Mouse (Mus musculus): ENCODE measurements around the gene Phc3. TPM values are rescaled to one million over a fixed set of nuclear protein-coding genes. Genes with fewer than 3 reads are reported as not detected.

Phc3 gene
- polyA plus RNA-seq, 1 experiment, result 4.6 TPM

GRCm38 (mm10) chr3:30968531-30969092, 603 bp downstream of the Phc3 start:
- Histone ChIP-seq H3ac (ENCODE audit: control insufficient read depth, insufficient read length, low read depth) (peak overlapping the region; percentile 64), H3K79me2 (ENCODE audit: control insufficient read depth, insufficient read depth) (peaks cover 51% of the 10 kb centered on the region), H3K27me3 (ENCODE audit: control insufficient read depth, insufficient read depth, insufficient read length) (no peaks in the 10 kb centered on the region), H3K4me3 (ENCODE audit: insufficient read depth, poor library complexity, severe bottlenecking) (peak overlapping the region; percentile 94), H3K79me3 (ENCODE audit: low read depth) (peaks cover 23% of the 10 kb centered on the region), H3K36me3 (ENCODE audit: control insufficient read depth, insufficient read depth) (peaks cover 21% of the 10 kb centered on the region)
- TF ChIP-seq MAX (IDR thresholded peaks at IDR 0.05) (no peak), CEBPB (IDR thresholded peaks at IDR 0.05; ENCODE audit: low read depth) (no peak), CTCF (IDR thresholded peaks at IDR 0.05; ENCODE audit: control insufficient read depth, insufficient read depth, insufficient read length) (no peak), MYOD1 (IDR thresholded peaks at IDR 0.05; ENCODE audit: control insufficient read depth, insufficient read length, low read depth) (no peak), MYOG (IDR thresholded peaks at IDR 0.05; ENCODE audit: control insufficient read depth, extremely low read depth, insufficient read length) (no peak), USF1 (IDR thresholded peaks at IDR 0.05; ENCODE audit: low read depth) (no peak), FOSL1 (IDR thresholded peaks at IDR 0.05; ENCODE audit: insufficient read depth, low read length, poor library complexity, severe bottlenecking) (no peak)

GRCm38 (mm10) chr3:30965644-30966043, 3.6 kb downstream of the Phc3 start:
- Histone ChIP-seq H3K27me3 (ENCODE audit: control insufficient read depth, insufficient read depth, insufficient read length) (no peaks in the 10 kb centered on the region), H3K36me3 (ENCODE audit: control insufficient read depth, insufficient read depth) (peaks cover 50% of the 10 kb centered on the region), H3K79me3 (ENCODE audit: low read depth) (peaks cover 26% of the 10 kb centered on the region), H3K4me3 (ENCODE audit: insufficient read depth, poor library complexity, severe bottlenecking) (no peak overlapping the region), H3ac (ENCODE audit: control insufficient read depth, insufficient read length, low read depth) (no peak overlapping the region), H3K79me2 (ENCODE audit: control insufficient read depth, insufficient read depth) (peaks cover 57% of the 10 kb centered on the region)
- TF ChIP-seq FOSL1 (IDR thresholded peaks at IDR 0.05; ENCODE audit: insufficient read depth, low read length, poor library complexity, severe bottlenecking) (no peak), MYOD1 (IDR thresholded peaks at IDR 0.05; ENCODE audit: control insufficient read depth, insufficient read length, low read depth) (no peak), MAX (IDR thresholded peaks at IDR 0.05) (no peak), MYOG (IDR thresholded peaks at IDR 0.05; ENCODE audit: control insufficient read depth, extremely low read depth, insufficient read length) (no peak), CEBPB (IDR thresholded peaks at IDR 0.05; ENCODE audit: low read depth) (no peak), USF1 (IDR thresholded peaks at IDR 0.05; ENCODE audit: low read depth) (no peak), CTCF (IDR thresholded peaks at IDR 0.05; ENCODE audit: control insufficient read depth, insufficient read depth, insufficient read length) (no peak)

- Histone ChIP-seq H3K79me3 (ENCODE audit: low read depth) (peaks cover 26% of the 10 kb centered on the region), H3K36me3 (ENCODE audit: control insufficient read depth, insufficient read depth) (peaks cover 64% of the 10 kb centered on the region), H3K79me2 (ENCODE audit: control insufficient read depth, insufficient read depth) (peaks cover 56% of the 10 kb centered on the region), H3K27me3 (ENCODE audit: control insufficient read depth, insufficient read depth, insufficient read length) (no peaks in the 10 kb centered on the region), H3K4me3 (ENCODE audit: insufficient read depth, poor library complexity, severe bottlenecking) (no peak overlapping the region), H3ac (ENCODE audit: control insufficient read depth, insufficient read length, low read depth) (no peak overlapping the region)
- no peak for TF ChIP-seq FOSL1 (IDR thresholded peaks at IDR 0.05; ENCODE audit: insufficient read depth, low read length, poor library complexity, severe bottlenecking)
- TF ChIP-seq USF1 (IDR thresholded peaks at IDR 0.05; ENCODE audit: low read depth), result no peak
- no peak for TF ChIP-seq CEBPB (IDR thresholded peaks at IDR 0.05; ENCODE audit: low read depth)
- no peak for TF ChIP-seq CTCF (IDR thresholded peaks at IDR 0.05; ENCODE audit: control insufficient read depth, insufficient read depth, insufficient read length)
- no peak for TF ChIP-seq MYOD1 (IDR thresholded peaks at IDR 0.05; ENCODE audit: control insufficient read depth, insufficient read length, low read depth)
- TF ChIP-seq MAX (IDR thresholded peaks at IDR 0.05), result no peak
- TF ChIP-seq MYOG (IDR thresholded peaks at IDR 0.05; ENCODE audit: control insufficient read depth, extremely low read depth, insufficient read length), result no peak
Measured at GRCm38 (mm10) chr3:30964216-30964615, 5.0 kb downstream of the Phc3 start.

- H3ac ChIP-seq (ENCODE audit: control insufficient read depth, insufficient read length, low read depth), result no peak overlapping the region
- H3K79me3 ChIP-seq (ENCODE audit: low read depth), result peaks cover 24% of the 10 kb centered on the region
- no peaks in the 10 kb centered on the region for H3K27me3 ChIP-seq (ENCODE audit: control insufficient read depth, insufficient read depth, insufficient read length)
- H3K79me2 ChIP-seq (ENCODE audit: control insufficient read depth, insufficient read depth), result peaks cover 45% of the 10 kb centered on the region
- H3K36me3 ChIP-seq (ENCODE audit: control insufficient read depth, insufficient read depth), result peaks cover 74% of the 10 kb centered on the region
- no peak overlapping the region for H3K4me3 ChIP-seq (ENCODE audit: insufficient read depth, poor library complexity, severe bottlenecking)
- TF ChIP-seq FOSL1 (IDR thresholded peaks at IDR 0.05; ENCODE audit: insufficient read depth, low read length, poor library complexity, severe bottlenecking) (no peak), MYOG (IDR thresholded peaks at IDR 0.05; ENCODE audit: control insufficient read depth, extremely low read depth, insufficient read length) (no peak), MAX (IDR thresholded peaks at IDR 0.05) (no peak), USF1 (IDR thresholded peaks at IDR 0.05; ENCODE audit: low read depth) (no peak), CEBPB (IDR thresholded peaks at IDR 0.05; ENCODE audit: low read depth) (no peak), MYOD1 (IDR thresholded peaks at IDR 0.05; ENCODE audit: control insufficient read depth, insufficient read length, low read depth) (no peak), CTCF (IDR thresholded peaks at IDR 0.05; ENCODE audit: control insufficient read depth, insufficient read depth, insufficient read length) (no peak)
Measured at GRCm38 (mm10) chr3:30963100-30963499, 6.1 kb downstream of the Phc3 start.

GRCm38 (mm10) chr3:30959868-30960831, 9.1 kb downstream of the Phc3 start:
- no peaks in the 10 kb centered on the region for H3K27me3 ChIP-seq (ENCODE audit: control insufficient read depth, insufficient read depth, insufficient read length)
- peaks cover 5% of the 10 kb centered on the region for H3K79me3 ChIP-seq (ENCODE audit: low read depth)
- no peak overlapping the region for H3ac ChIP-seq (ENCODE audit: control insufficient read depth, insufficient read length, low read depth)
- TF ChIP-seq FOSL1 (IDR thresholded peaks at IDR 0.05; ENCODE audit: insufficient read depth, low read length, poor library complexity, severe bottlenecking) (no peak), USF1 (IDR thresholded peaks at IDR 0.05; ENCODE audit: low read depth) (no peak), MYOG (IDR thresholded peaks at IDR 0.05; ENCODE audit: control insufficient read depth, extremely low read depth, insufficient read length) (no peak), MYOD1 (IDR thresholded peaks at IDR 0.05; ENCODE audit: control insufficient read depth, insufficient read length, low read depth) (no peak), CTCF (IDR thresholded peaks at IDR 0.05; ENCODE audit: control insufficient read depth, insufficient read depth, insufficient read length) (no peak), CEBPB (IDR thresholded peaks at IDR 0.05; ENCODE audit: low read depth) (no peak), MAX (IDR thresholded peaks at IDR 0.05) (no peak)
- H3K4me3 ChIP-seq (ENCODE audit: insufficient read depth, poor library complexity, severe bottlenecking), result no peak overlapping the region
- H3K79me2 ChIP-seq (ENCODE audit: control insufficient read depth, insufficient read depth), result peaks cover 19% of the 10 kb centered on the region
- peaks cover 92% of the 10 kb centered on the region for H3K36me3 ChIP-seq (ENCODE audit: control insufficient read depth, insufficient read depth)

Data from C2C12 (cell line).